In the genomic region with DNA sequence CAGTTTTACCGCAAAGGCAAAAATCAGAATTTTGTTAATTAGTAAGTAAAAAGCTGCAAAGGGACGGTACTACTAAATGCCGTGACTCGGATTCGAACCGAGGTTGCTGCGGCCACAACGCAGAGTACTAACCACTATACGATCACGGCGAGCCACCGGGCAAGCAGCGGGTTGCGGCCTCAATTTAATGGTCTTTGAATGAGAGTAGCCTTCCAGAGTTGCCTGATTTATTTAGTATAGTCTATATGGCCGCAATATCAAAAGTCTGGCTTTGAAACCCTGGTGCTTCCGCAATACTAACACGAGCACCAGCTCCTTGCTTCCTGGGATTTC, we compare ENCODE assay signal across 8 mouse cellular contexts. TPM values are rescaled to one million over a fixed set of nuclear protein-coding genes. Genes with fewer than 3 reads are reported as not detected.
DNase-seq lines count a peak whose midpoint lies in the region; ATAC-seq and TF ChIP-seq lines count a peak whose summit lies in the region.

No protein-coding gene starts in this region.

- TF ChIP-seq POLR2A in MEL (IDR thresholded peaks at IDR 0.05; ENCODE audit: control insufficient read depth in 1 of 2, insufficient read depth in 1 of 2, low read depth in 1 of 2, low read length in 2 of 2, poor library complexity in 1 of 2): no peak
- no peak for TF ChIP-seq POLR2A in olfactory bulb, adult 2 months (IDR thresholded peaks at IDR 0.05; ENCODE audit: insufficient read depth, low read depth, low read length)

- no peak for TF ChIP-seq RAD21 in MEL (IDR thresholded peaks at IDR 0.05; ENCODE audit: low read depth, low read length)

- peak; percentile 78 for ATAC-seq in forebrain, embryonic 16.5 days
- ATAC-seq in lung, embryonic 15.5 days (ENCODE audit: borderline replicate concordance, extremely low read depth, low FRiP score, low TSS enrichment): peak; percentile 73

- peaks cover 11% of the 10 kb centered on the region for H3K79me2 ChIP-seq in MEL (ENCODE audit: control insufficient read depth, insufficient read depth, low read length, poor library complexity)

- peak overlapping the region; percentile 45 to 91 for H3K4me3 ChIP-seq in MEL (ENCODE audit: control insufficient read depth in 1 of 2, insufficient read depth in 1 of 2, low read depth in 2 of 2, low read length in 2 of 2)
- peak overlapping the region; percentile 79 for H3K4me3 ChIP-seq in forebrain, embryonic 16.5 days (replicated peaks; ENCODE audit: low read length)
- peak overlapping the region; percentile 75 for H3K4me3 ChIP-seq in lung, embryonic 15.5 days
- H3K4me3 ChIP-seq in olfactory bulb, adult 2 months (ENCODE audit: insufficient read depth, low read depth, low read length): peak overlapping the region; percentile 68

- intact Hi-C loops in heart, postnatal 36 days (cut with DNase I): loop anchor here (5.0 kb wide), 1 partner anchor 223 kb away; no protein-coding TSS in a partner anchor

- TF ChIP-seq EP300 in MEL (IDR thresholded peaks at IDR 0.05; ENCODE audit: low read depth in 1 of 2, low read length in 2 of 2): no peak

- peaks cover 0 to 21% of the 10 kb centered on the region in 2 experiments; a peak in 2 of 4 replicates for H3K36me3 ChIP-seq in MEL (ENCODE audit: control insufficient read depth in 1 of 2, insufficient read depth in 2 of 2, low read length in 2 of 2)
- H3K36me3 ChIP-seq in forebrain, embryonic 16.5 days (ENCODE audit: control insufficient read depth, insufficient read depth): no peaks in the 10 kb centered on the region
- no peaks in the 10 kb centered on the region for H3K36me3 ChIP-seq in lung, embryonic 15.5 days

- H3K4me2 ChIP-seq in forebrain, embryonic 16.5 days (ENCODE audit: low read length): peak overlapping the region; percentile 77
- H3K4me2 ChIP-seq in lung, embryonic 15.5 days: peak overlapping the region; percentile 58

- H3K4me1 ChIP-seq in MEL (ENCODE audit: control insufficient read depth in 1 of 2, insufficient read depth in 2 of 2, low read length in 2 of 2): peaks cover 4 to 18% of the 10 kb centered on the region in 2 experiments
- H3K4me1 ChIP-seq in forebrain, embryonic 16.5 days (replicated peaks; ENCODE audit: control insufficient read depth, insufficient read depth, low read length): peaks cover 6% of the 10 kb centered on the region; the same call in 1 of the 2 replicates
- H3K4me1 ChIP-seq in lung, embryonic 15.5 days: peaks cover 11% of the 10 kb centered on the region; the same call in 1 of the 2 replicates
- H3K4me1 ChIP-seq in olfactory bulb, adult 2 months (ENCODE audit: control insufficient read depth, insufficient read depth, low read length): peaks cover 6% of the 10 kb centered on the region

- peak; percentile 97 for DNase-seq in MEL (ENCODE audit: low read depth, low spot score)
- DNase-seq in cerebellum, adult 18-20 months: peak; percentile 88 to 95
- peak; percentile 95 to 96 for DNase-seq in heart, postnatal 36 days
- DNase-seq in layer of hippocampus, adult 9-10 months (ENCODE audit: low spot score): peak; percentile 100
- DNase-seq in thymus, adult 18-20 months: peak; percentile 74 to 86

- no peaks in the 10 kb centered on the region for H3K27me3 ChIP-seq in MEL (ENCODE audit: control insufficient read depth in 1 of 2, insufficient read depth in 2 of 2, low read length in 2 of 2)
- no peaks in the 10 kb centered on the region for H3K27me3 ChIP-seq in forebrain, embryonic 16.5 days (replicated peaks; ENCODE audit: control insufficient read depth, insufficient read depth, low read length)
- no peaks in the 10 kb centered on the region for H3K27me3 ChIP-seq in lung, embryonic 15.5 days

- H3K27ac ChIP-seq in MEL (ENCODE audit: control insufficient read depth, low read depth, low read length): peak overlapping the region; percentile 72
- H3K27ac ChIP-seq in forebrain, embryonic 16.5 days (ENCODE audit: low read length): peak overlapping the region; percentile 88
- peak overlapping the region; percentile 91 for H3K27ac ChIP-seq in lung, embryonic 15.5 days
- H3K27ac ChIP-seq in olfactory bulb, adult 2 months (ENCODE audit: insufficient read depth, low read depth, low read length): peak overlapping the region; percentile 64

- H3K9ac ChIP-seq in MEL (ENCODE audit: control insufficient read depth, low read depth, low read length, poor library complexity, severe bottlenecking): peak overlapping the region; percentile 82
- H3K9ac ChIP-seq in forebrain, embryonic 16.5 days (replicated peaks; ENCODE audit: low read depth, low read length): peak overlapping the region; percentile 61
- H3K9ac ChIP-seq in lung, embryonic 15.5 days: peak overlapping the region; percentile 63

- TF ChIP-seq CTCF in MEL (IDR thresholded peaks at IDR 0.05 in 2 of 3, conservative IDR thresholded peaks at IDR 0.05 in 1 of 3; ENCODE audit: control insufficient read depth in 1 of 3, insufficient read depth in 1 of 3, low read depth in 2 of 3, low read length in 3 of 3, poor library complexity in 1 of 3, severe bottlenecking in 1 of 3): no peak
- no peak for TF ChIP-seq CTCF in olfactory bulb, adult 2 months (IDR thresholded peaks at IDR 0.05; ENCODE audit: insufficient read depth, low read depth, low read length)

- H3K9me3 ChIP-seq in MEL (replicated peaks; ENCODE audit: insufficient read depth, low read length): no peaks in the 10 kb centered on the region
- no peaks in the 10 kb centered on the region for H3K9me3 ChIP-seq in forebrain, embryonic 16.5 days (ENCODE audit: control insufficient read depth, low read length)
- no peaks in the 10 kb centered on the region for H3K9me3 ChIP-seq in lung, embryonic 15.5 days

- WGBS in forebrain, embryonic 16.5 days: 0% methylated on average over 17 of the region's 17 CpGs
- 0% methylated on average over 17 of the region's 17 CpGs for WGBS in lung, embryonic 15.5 days
- WGBS in olfactory bulb, adult 2 months: under 1% methylated on average over 17 of the region's 17 CpGs

TF ChIP-seq in MEL, 35 proteins besides CTCF, POLR2A, EP300 and RAD21:
- TF ChIP-seq ZNF384 (IDR thresholded peaks at IDR 0.05; ENCODE audit: low read depth, low read length): no peak
- TF ChIP-seq NELFE (IDR thresholded peaks at IDR 0.05; ENCODE audit: low read depth, low read length): no peak
- no peak for TF ChIP-seq CHD2 (IDR thresholded peaks at IDR 0.05; ENCODE audit: low read length)
- TF ChIP-seq MAFK (IDR thresholded peaks at IDR 0.05; ENCODE audit: borderline replicate concordance, low read depth, low read length): no peak
- TF ChIP-seq MEF2A (IDR thresholded peaks at IDR 0.05; ENCODE audit: extremely low read depth, insufficient replicate concordance, low read depth, low read length, poor library complexity, severe bottlenecking): no peak
- no peak for TF ChIP-seq ZKSCAN1 (IDR thresholded peaks at IDR 0.05; ENCODE audit: low read depth, low read length)
- no peak for TF ChIP-seq MAX (IDR thresholded peaks at IDR 0.05; ENCODE audit: low read length)
- TF ChIP-seq USF1 (IDR thresholded peaks at IDR 0.05; ENCODE audit: low read depth, low read length): no peak

RNA-seq across cellular contexts. Expression of gene Hfe2, which starts 24.7 kb away (rescaled TPM):
- total RNA-seq in MEL (2012; rRNA removed): not detected in 2 replicates
- not detected for polyA plus RNA-seq in MEL (2012; ENCODE audit: insufficient read depth in 1 of 2, insufficient read length in 2 of 2, low read depth in 1 of 2, low replicate concordance in 2 of 2, missing spikeins in 1 of 2)
- polyA plus RNA-seq in forebrain, embryonic 16.5 days (2015; fragmentation: Nextera tagmentation; extraction: Ambion mirVana): 0.66 and 1.1 TPM in 2 replicates
- 100 to 1,000 TPM; 261 to 293 TPM for total RNA-seq in heart, postnatal 36 days (2021)
- 0.55 and 0.57 TPM in 2 replicates for polyA plus RNA-seq in lung, embryonic 15.5 days (2015; fragmentation: Nextera tagmentation; extraction: Ambion mirVana)
- not detected in 2 replicates for polyA plus RNA-seq in olfactory bulb, adult 2 months (2012; ENCODE audit: insufficient read depth, insufficient read length, low replicate concordance, missing spikeins)

RNA-seq across cellular contexts. Expression of gene BC107364, which starts 48.1 kb away (rescaled TPM):
- not detected in 2 replicates for total RNA-seq in MEL (2012; rRNA removed)
- under 1 TPM in 1 of 2 experiments, not detected in 1; 0.17 TPM for polyA plus RNA-seq in MEL (2012; ENCODE audit: insufficient read depth in 1 of 2, insufficient read length in 2 of 2, low read depth in 1 of 2, low replicate concordance in 2 of 2, missing spikeins in 1 of 2)
- polyA plus RNA-seq in forebrain, embryonic 16.5 days (2015; fragmentation: Nextera tagmentation; extraction: Ambion mirVana): not detected in 2 replicates
- total RNA-seq in heart, postnatal 36 days (2021): not detected
- 0.14 TPM in 1 of 2 replicates, not detected in the other for polyA plus RNA-seq in lung, embryonic 15.5 days (2015; fragmentation: Nextera tagmentation; extraction: Ambion mirVana)
- not detected in 2 replicates for polyA plus RNA-seq in olfactory bulb, adult 2 months (2012; ENCODE audit: insufficient read depth, insufficient read length, low replicate concordance, missing spikeins)

RNA-seq across cellular contexts. Expression of gene Txnip, which starts 57.5 kb away (rescaled TPM):
- total RNA-seq in MEL (2012; rRNA removed): 183 and 191 TPM in 2 replicates
- polyA plus RNA-seq in MEL (2012; ENCODE audit: insufficient read depth in 1 of 2, insufficient read length in 2 of 2, low read depth in 1 of 2, low replicate concordance in 2 of 2, missing spikeins in 1 of 2): 1,000 to 10,000 TPM in 1 of 2 experiments, 100 to 1,000 TPM in 1; 237 to 1,680 TPM
- polyA plus RNA-seq in forebrain, embryonic 16.5 days (2015; fragmentation: Nextera tagmentation; extraction: Ambion mirVana): 63.4 and 75.9 TPM in 2 replicates
- total RNA-seq in heart, postnatal 36 days (2021): 1,000 to 10,000 TPM in 1 of 2 experiments, 100 to 1,000 TPM in 1; 646 to 1,158 TPM
- 129 and 141 TPM in 2 replicates for polyA plus RNA-seq in lung, embryonic 15.5 days (2015; fragmentation: Nextera tagmentation; extraction: Ambion mirVana)
- polyA plus RNA-seq in olfactory bulb, adult 2 months (2012; ENCODE audit: insufficient read depth, insufficient read length, low replicate concordance, missing spikeins): not detected in 2 replicates

Comparison
In these comparisons a context has a peak if more than half of its experiments do, and no peak if none do; other contexts are left out.
1. Peak in every context shown above with its lines: DNase-seq, ATAC-seq, H3K4me3 ChIP-seq and H3K27ac ChIP-seq.